Mouse (Mus musculus): ENCODE measurements around the gene Elmo2. TPM values are rescaled to one million over a fixed set of nuclear protein-coding genes. Genes with fewer than 3 reads are reported as not detected.

Elmo2 gene
- polyA plus RNA-seq, 1 experiment, result 95.0 TPM

DNA sequence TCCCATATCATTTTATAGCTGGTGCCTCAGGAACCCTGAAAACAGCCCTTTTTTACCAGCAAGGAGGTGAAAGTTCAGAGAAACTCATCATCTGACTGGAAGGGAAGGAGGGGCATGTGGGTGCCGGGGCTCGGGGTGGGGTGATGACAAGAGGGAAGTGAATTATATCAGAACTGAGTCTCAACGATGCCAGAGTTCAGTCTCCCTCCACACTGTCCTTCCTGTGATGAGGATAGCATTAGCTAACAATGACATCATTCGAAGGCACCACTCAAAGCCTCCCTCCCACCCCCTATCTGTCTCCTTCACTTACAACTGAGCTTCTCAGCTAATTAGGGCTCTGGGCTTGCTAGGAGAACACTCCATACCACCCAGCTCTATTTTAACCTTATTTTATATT lies 6.8 kb downstream of the Elmo2 start:
- Histone ChIP-seq H3K36me3 (ENCODE audit: control insufficient read depth, insufficient read depth, low read length) (peaks cover 14% of the 10 kb centered on the region), H3K4me1 (replicated peaks; ENCODE audit: control insufficient read depth, insufficient read depth, low read length) (peaks cover 31% of the 10 kb centered on the region), H3K4me3 (ENCODE audit: control insufficient read depth, insufficient read depth, low read length) (no peak overlapping the region), H3K27me3 (ENCODE audit: control insufficient read depth, insufficient read depth, low read length) (no peaks in the 10 kb centered on the region), H3K27ac (ENCODE audit: control insufficient read depth, insufficient read depth, low read length) (no peak overlapping the region)
- no peak for DNase-seq
- no peak for TF ChIP-seq POLR2A (IDR thresholded peaks at IDR 0.05; ENCODE audit: control insufficient read depth, extremely low read depth, insufficient read depth, low read length, poor library complexity)
- no peak for TF ChIP-seq CTCF (IDR thresholded peaks at IDR 0.05; ENCODE audit: borderline replicate concordance, control insufficient read depth, extremely low read depth, insufficient read depth, low read length, poor library complexity)
- 48% methylated on average over 4 of the region's 4 CpGs for WGBS

DNA sequence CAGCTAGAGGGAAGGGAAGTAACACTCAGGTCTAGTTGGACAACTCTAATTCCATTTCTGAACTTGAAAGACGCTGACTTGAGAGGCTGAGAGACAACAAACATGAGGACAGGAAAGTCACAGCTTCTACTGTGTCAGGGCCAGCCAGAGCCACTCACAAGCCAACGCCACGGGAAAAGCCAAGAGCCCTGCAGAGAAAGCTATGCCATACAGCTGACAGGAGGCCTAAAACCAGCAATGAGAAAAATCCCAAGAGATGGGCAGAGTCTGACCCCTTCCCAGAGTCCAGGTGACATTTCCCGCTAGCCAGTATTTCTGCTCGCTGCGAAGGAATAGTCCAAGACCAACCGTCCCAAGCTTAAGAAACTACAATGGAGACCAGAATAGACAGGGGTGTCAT lies 7.3 kb downstream of the Elmo2 start:
- no peaks in the 10 kb centered on the region for H3K27me3 ChIP-seq (ENCODE audit: control insufficient read depth, insufficient read depth, low read length)
- H3K4me1 ChIP-seq (replicated peaks; ENCODE audit: control insufficient read depth, insufficient read depth, low read length), result peaks cover 30% of the 10 kb centered on the region
- no peak overlapping the region for H3K4me3 ChIP-seq (ENCODE audit: control insufficient read depth, insufficient read depth, low read length)
- no peak for TF ChIP-seq POLR2A (IDR thresholded peaks at IDR 0.05; ENCODE audit: control insufficient read depth, extremely low read depth, insufficient read depth, low read length, poor library complexity)
- no peak for TF ChIP-seq CTCF (IDR thresholded peaks at IDR 0.05; ENCODE audit: borderline replicate concordance, control insufficient read depth, extremely low read depth, insufficient read depth, low read length, poor library complexity)
- no peak overlapping the region for H3K27ac ChIP-seq (ENCODE audit: control insufficient read depth, insufficient read depth, low read length)
- H3K36me3 ChIP-seq (ENCODE audit: control insufficient read depth, insufficient read depth, low read length), result peaks cover 18% of the 10 kb centered on the region
- no peak for DNase-seq
- WGBS, result 90% methylated on average over 7 of the region's 7 CpGs

GRCm38 (mm10) chr2:165317621-165318263 lies 8.5 kb downstream of the Elmo2 start:
- no peak for DNase-seq
- peaks cover 30% of the 10 kb centered on the region for H3K4me1 ChIP-seq (replicated peaks; ENCODE audit: control insufficient read depth, insufficient read depth, low read length)
- TF ChIP-seq POLR2A (IDR thresholded peaks at IDR 0.05; ENCODE audit: control insufficient read depth, extremely low read depth, insufficient read depth, low read length, poor library complexity) (no peak), CTCF (IDR thresholded peaks at IDR 0.05; ENCODE audit: borderline replicate concordance, control insufficient read depth, extremely low read depth, insufficient read depth, low read length, poor library complexity) (no peak)
- no peak overlapping the region for H3K4me3 ChIP-seq (ENCODE audit: control insufficient read depth, insufficient read depth, low read length)
- H3K36me3 ChIP-seq (ENCODE audit: control insufficient read depth, insufficient read depth, low read length), result peaks cover 18% of the 10 kb centered on the region
- WGBS, result 79% methylated on average over 16 of the region's 16 CpGs
- H3K27me3 ChIP-seq (ENCODE audit: control insufficient read depth, insufficient read depth, low read length), result no peaks in the 10 kb centered on the region
- no peak overlapping the region for H3K27ac ChIP-seq (ENCODE audit: control insufficient read depth, insufficient read depth, low read length)

DNA sequence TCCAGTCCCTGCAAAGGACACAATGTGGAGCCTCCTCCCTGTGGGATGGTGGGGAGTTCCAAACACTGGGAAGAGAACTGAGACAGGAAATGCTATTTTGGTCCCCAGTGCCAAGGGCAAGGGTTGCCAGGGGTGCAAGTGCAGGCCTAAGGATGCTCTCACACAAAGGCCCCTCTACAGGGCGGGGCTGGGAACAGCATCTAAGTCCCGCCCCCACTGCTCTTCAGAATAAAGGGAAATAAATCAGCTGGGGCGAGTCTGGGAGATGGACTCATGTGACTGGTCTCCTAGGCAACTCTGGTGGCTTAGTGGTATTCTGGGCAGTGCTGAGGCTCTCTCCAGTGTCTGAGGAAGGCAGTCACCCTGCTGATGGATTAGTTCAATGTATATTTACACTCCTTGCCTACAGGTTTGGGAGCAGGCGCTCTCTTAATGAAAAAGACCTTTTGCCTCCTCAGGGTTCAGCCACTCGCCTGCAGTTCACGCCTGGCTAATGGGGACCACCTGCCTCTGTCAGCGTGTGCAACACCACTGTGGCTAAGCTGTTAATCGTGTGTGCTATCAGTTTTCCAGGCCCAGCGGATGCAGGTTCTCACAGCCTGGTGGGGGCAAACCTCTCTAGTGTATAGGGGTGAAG lies 9.3 kb downstream of the Elmo2 start:
- H3K4me1 ChIP-seq (replicated peaks; ENCODE audit: control insufficient read depth, insufficient read depth, low read length), result peaks cover 26% of the 10 kb centered on the region
- no peak overlapping the region for H3K4me3 ChIP-seq (ENCODE audit: control insufficient read depth, insufficient read depth, low read length)
- no peak for DNase-seq
- TF ChIP-seq CTCF (IDR thresholded peaks at IDR 0.05; ENCODE audit: borderline replicate concordance, control insufficient read depth, extremely low read depth, insufficient read depth, low read length, poor library complexity) (no peak), POLR2A (IDR thresholded peaks at IDR 0.05; ENCODE audit: control insufficient read depth, extremely low read depth, insufficient read depth, low read length, poor library complexity) (no peak)
- H3K36me3 ChIP-seq (ENCODE audit: control insufficient read depth, insufficient read depth, low read length), result peaks cover 18% of the 10 kb centered on the region
- H3K27ac ChIP-seq (ENCODE audit: control insufficient read depth, insufficient read depth, low read length), result no peak overlapping the region
- 77% methylated on average over 9 of the region's 9 CpGs for WGBS
- H3K27me3 ChIP-seq (ENCODE audit: control insufficient read depth, insufficient read depth, low read length), result no peaks in the 10 kb centered on the region

DNA sequence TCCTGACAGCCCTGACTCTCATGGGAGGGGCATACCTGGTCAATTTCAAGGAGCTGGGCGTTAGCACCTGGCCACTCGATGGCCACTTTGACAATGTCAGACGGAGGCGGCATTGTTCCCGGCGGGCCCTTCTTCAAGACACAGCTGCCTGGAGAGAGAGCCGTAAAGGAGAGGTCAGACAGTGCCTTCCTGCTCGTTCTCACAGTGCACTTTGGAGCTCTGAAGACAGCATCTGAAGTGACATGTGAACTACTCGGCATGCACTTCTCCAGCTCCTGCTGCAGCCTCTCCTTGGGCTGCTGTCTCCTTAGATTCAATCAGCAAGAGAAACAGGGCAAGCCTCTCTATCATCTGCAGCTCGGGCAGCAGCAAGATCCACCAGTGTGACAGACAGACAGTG lies 10.1 kb downstream of the Elmo2 start:
- DNase-seq, result no peak
- Histone ChIP-seq H3K4me1 (replicated peaks; ENCODE audit: control insufficient read depth, insufficient read depth, low read length) (peaks cover 19% of the 10 kb centered on the region), H3K27ac (ENCODE audit: control insufficient read depth, insufficient read depth, low read length) (no peak overlapping the region), H3K4me3 (ENCODE audit: control insufficient read depth, insufficient read depth, low read length) (no peak overlapping the region), H3K36me3 (ENCODE audit: control insufficient read depth, insufficient read depth, low read length) (peaks cover 18% of the 10 kb centered on the region), H3K27me3 (ENCODE audit: control insufficient read depth, insufficient read depth, low read length) (no peaks in the 10 kb centered on the region)
- 86% methylated on average over 10 of the region's 10 CpGs for WGBS
- no peak for TF ChIP-seq CTCF (IDR thresholded peaks at IDR 0.05; ENCODE audit: borderline replicate concordance, control insufficient read depth, extremely low read depth, insufficient read depth, low read length, poor library complexity)

GRCm38 (mm10) chr2:165314197-165314596 lies 12.1 kb downstream of the Elmo2 start:
- H3K36me3 ChIP-seq (ENCODE audit: control insufficient read depth, insufficient read depth, low read length), result peaks cover 18% of the 10 kb centered on the region
- H3K4me1 ChIP-seq (replicated peaks; ENCODE audit: control insufficient read depth, insufficient read depth, low read length), result peaks cover 4% of the 10 kb centered on the region
- no peak for DNase-seq
- H3K4me3 ChIP-seq (ENCODE audit: control insufficient read depth, insufficient read depth, low read length), result no peak overlapping the region
- H3K27me3 ChIP-seq (ENCODE audit: control insufficient read depth, insufficient read depth, low read length), result no peaks in the 10 kb centered on the region
- no peak overlapping the region for H3K27ac ChIP-seq (ENCODE audit: control insufficient read depth, insufficient read depth, low read length)
- TF ChIP-seq POLR2A (IDR thresholded peaks at IDR 0.05; ENCODE audit: control insufficient read depth, extremely low read depth, insufficient read depth, low read length, poor library complexity) (no peak), CTCF (IDR thresholded peaks at IDR 0.05; ENCODE audit: borderline replicate concordance, control insufficient read depth, extremely low read depth, insufficient read depth, low read length, poor library complexity) (no peak)
- WGBS, result 97% methylated on average over 8 of the region's 8 CpGs

Measured in thymus, adult 2 months (tissue).